Mouse (Mus musculus) forebrain, embryonic 15.5 days (tissue): ENCODE measurements around the gene Lrrc75b. TPM values are rescaled to one million over a fixed set of nuclear protein-coding genes. Genes with fewer than 3 reads are reported as not detected.

Experiments used
- ATAC-seq: fragments of 200-750 bp; cut with Nextera tagmentation; replicated peaks from 2 replicates; pipeline ENCODE4 v1.8.0; 2017; ENCODE audit warnings: mild to moderate bottlenecking, moderate TSS enrichment, moderate library complexity
- H3K27ac ChIP-seq: fragments of 300-500 bp; sonication (generic); replicated peaks from 2 replicates; pipeline ENCODE4 v1.5.1; 2015; ENCODE audit warnings: mild to moderate bottlenecking, inconsistent platforms
- H3K27me3 ChIP-seq: fragments of 300-500 bp; sonication (generic); 2 replicates; pipeline ENCODE4 v1.6.1; 2015; ENCODE audit warnings: inconsistent platforms
- H3K36me3 ChIP-seq: fragments of 300-500 bp; sonication (generic); 2 replicates; pipeline ENCODE4 v1.6.1; 2015; ENCODE audit warnings: mild to moderate bottlenecking, inconsistent platforms
- H3K4me1 ChIP-seq: fragments of 300-500 bp; sonication (generic); 2 replicates; pipeline ENCODE4 v1.6.1; 2015; ENCODE audit warnings: inconsistent platforms
- H3K4me2 ChIP-seq: fragments of 300-500 bp; sonication (generic); replicated peaks from 2 replicates; pipeline ENCODE4 v1.6.1; 2015; ENCODE audit warnings: mild to moderate bottlenecking, inconsistent platforms
- H3K4me3 ChIP-seq: fragments of 300-500 bp; sonication (generic); 2 replicates; pipeline ENCODE4 v1.5.1; 2015; ENCODE audit warnings: mild to moderate bottlenecking, inconsistent platforms
- H3K9ac ChIP-seq: fragments of 300-500 bp; sonication (generic); replicated peaks from 2 replicates; pipeline ENCODE4 v1.6.1; 2015; ENCODE audit warnings: mild to moderate bottlenecking, inconsistent platforms
- H3K9me3 ChIP-seq: fragments of 300-500 bp; sonication (generic); 2 replicates; pipeline ENCODE4 v1.6.1; 2016; ENCODE audit warnings: inconsistent platforms
- WGBS: fragments of 180-500 bp; shearing (Covaris S2); methylation state at CpG from one replicate; pipeline ENCODE4 v1.1.7; 2015; ENCODE audit warnings: mixed read lengths; 5-methylcytosine and 5-hydroxymethylcytosine counted together
- polyA plus RNA-seq: library from polyadenylated mRNA; unstranded; fragments of >200 nt; fragmentation: Nextera tagmentation; extraction: Ambion mirVana; gene quantifications from 2 replicates; pipeline ENCODE4 v1.2.1, GENCODE M21; 2015

Gene Lrrc75b
- polyA plus RNA-seq, 1 experiment from 2014 or later = 16.4 TPM

DNA sequence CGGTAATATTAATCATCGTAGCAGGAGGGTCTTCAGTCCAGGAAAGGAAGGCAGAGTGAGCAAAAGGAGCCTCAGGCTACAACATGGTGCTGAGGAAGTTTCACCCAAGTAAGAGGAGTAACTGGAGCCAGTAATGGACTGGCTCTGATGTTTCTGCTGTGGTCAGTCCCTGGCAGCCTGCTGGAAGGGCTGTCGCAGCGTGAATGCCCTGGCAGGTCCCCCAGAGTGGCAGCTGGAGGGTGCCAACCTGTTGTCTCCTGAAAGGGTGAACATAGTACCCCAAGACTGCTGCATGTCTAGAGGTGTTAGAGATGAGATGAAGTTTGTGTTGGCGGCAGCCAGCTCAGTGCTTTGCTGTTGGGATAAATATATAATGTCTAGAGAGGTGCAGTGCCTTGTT is 39.5 kb downstream of the Lrrc75b start:
- no peaks in the 10 kb centered on the region for H3K27me3 ChIP-seq
- H3K36me3 ChIP-seq = peaks cover 45% of the 10 kb centered on the region
- no peak for ATAC-seq
- H3K9ac ChIP-seq = no peak overlapping the region
- H3K9me3 ChIP-seq = no peaks in the 10 kb centered on the region
- H3K4me3 ChIP-seq = no peak overlapping the region
- H3K4me2 ChIP-seq = no peak overlapping the region
- WGBS = 92% methylated on average over 5 of the region's 5 CpGs
- H3K4me1 ChIP-seq = peaks cover 39% of the 10 kb centered on the region
- H3K27ac ChIP-seq = no peak overlapping the region

DNA sequence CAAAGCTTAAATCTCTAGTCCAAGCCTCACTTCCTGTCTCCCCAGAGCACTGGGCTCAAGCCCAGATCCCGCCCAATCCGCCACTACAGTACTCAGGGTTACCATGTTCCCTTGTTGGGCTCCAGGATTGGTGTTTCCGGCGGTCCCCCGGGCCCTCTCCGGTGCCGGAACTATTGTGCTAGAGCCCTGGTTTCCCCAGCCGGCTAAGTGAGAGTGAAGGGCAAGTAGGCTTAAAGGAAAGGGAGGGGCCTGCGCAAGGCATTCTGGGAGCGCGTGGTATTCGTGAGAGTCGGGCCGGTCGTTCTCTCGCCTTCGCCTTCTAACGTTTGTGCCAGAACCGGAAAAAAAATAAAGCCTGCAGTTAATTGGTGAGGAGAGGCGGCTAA is 42.4 kb downstream of the Lrrc75b start, which contains the start of gene Gucd1:
Gucd1 (minus strand) TSS at position 215 of the 386 bp plus-strand sequence.
- H3K9me3 ChIP-seq = no peaks in the 10 kb centered on the region
- WGBS = 0% methylated on average over 20 of the region's 20 CpGs
- H3K36me3 ChIP-seq = peaks cover 29% of the 10 kb centered on the region
- peak within 1 kb of the TSS; percentile 88 for H3K9ac ChIP-seq
- H3K27me3 ChIP-seq = no peaks in the 10 kb centered on the region
- peak; percentile 94 for ATAC-seq
- H3K4me3 ChIP-seq = peak within 1 kb of the TSS; percentile 87
- H3K4me2 ChIP-seq = peak within 1 kb of the TSS; percentile 75
- H3K4me1 ChIP-seq = peaks cover 39% of the 10 kb centered on the region
- H3K27ac ChIP-seq = peak within 1 kb of the TSS; percentile 97

DNA sequence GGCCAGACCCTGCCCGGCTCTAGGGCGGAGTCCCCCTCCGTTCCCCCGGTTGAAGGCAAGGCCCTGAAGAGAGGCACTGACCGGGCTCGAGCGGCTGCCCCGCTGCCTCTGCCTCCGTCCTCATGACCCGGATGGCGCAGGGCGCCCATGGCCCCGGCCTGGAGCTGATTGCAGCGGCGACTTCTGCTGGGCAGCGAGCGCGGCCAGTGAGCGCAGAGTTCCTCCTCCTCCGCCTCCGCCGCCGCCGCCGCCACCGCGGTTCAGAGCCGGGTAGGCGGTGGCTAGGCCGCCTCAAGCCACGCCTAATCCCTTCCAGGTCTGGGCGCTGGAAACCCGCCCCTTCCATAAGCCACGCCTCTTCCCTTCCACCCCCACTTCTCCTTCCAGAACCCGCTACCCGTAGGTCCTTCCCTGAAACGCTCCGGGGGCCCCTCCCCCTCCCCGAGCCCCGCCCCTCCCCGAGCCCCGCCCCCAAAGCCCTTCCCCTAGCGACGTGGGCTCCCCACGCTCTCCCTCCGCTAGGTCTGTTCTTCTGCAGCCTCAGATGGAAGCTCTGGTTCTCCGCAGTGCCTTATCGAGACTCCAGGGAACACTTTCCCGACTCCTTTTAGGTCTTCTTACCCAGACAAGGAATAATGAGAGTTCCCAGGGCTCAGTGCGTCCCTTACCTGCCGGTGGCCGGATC is 42.9 kb downstream of the Lrrc75b start, which contains the start of gene Snrpd3:
Snrpd3 (plus strand) TSS at position 479 of the 685 bp plus-strand sequence.
- Histone ChIP-seq H3K4me3 (peak within 1 kb of the TSS; percentile 87), H3K27ac (peak within 1 kb of the TSS; percentile 97), H3K9ac (peak within 1 kb of the TSS; percentile 88), H3K36me3 (peaks cover 25% of the 10 kb centered on the region), H3K27me3 (no peaks in the 10 kb centered on the region), H3K4me1 (peaks cover 39% of the 10 kb centered on the region), H3K9me3 (no peaks in the 10 kb centered on the region), H3K4me2 (peak within 1 kb of the TSS; percentile 75)
- ATAC-seq = peak; percentile 93
- WGBS = 1% methylated on average over 46 of the region's 52 CpGs

DNA sequence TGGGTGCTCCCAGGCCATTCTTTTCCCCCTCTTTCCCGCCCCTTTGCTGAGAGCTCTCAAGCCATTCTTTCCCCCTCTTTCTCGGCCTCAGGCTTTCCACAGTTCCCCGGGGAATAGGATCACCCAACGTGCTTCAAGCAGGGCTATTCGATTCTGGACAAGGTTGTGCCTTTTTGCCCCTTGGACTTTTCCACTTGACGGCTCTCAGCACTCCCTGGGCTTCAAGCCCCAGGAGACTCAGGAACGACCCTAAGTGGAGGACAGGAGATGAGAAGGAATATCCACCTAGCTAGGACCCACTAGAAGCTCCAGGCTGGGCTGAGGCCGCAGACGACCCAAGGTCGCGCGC is 43.4 kb downstream of the Lrrc75b start:
- H3K9ac ChIP-seq = peak overlapping the region; percentile 88
- under 1% methylated on average over 12 of the region's 12 CpGs for WGBS
- peaks cover 34% of the 10 kb centered on the region for H3K4me1 ChIP-seq
- H3K4me3 ChIP-seq = peak overlapping the region; percentile 87
- no peak for ATAC-seq
- H3K36me3 ChIP-seq = peaks cover 21% of the 10 kb centered on the region
- H3K4me2 ChIP-seq = peak overlapping the region; percentile 75
- no peaks in the 10 kb centered on the region for H3K27me3 ChIP-seq
- H3K9me3 ChIP-seq = no peaks in the 10 kb centered on the region
- peak overlapping the region; percentile 97 for H3K27ac ChIP-seq

DNA sequence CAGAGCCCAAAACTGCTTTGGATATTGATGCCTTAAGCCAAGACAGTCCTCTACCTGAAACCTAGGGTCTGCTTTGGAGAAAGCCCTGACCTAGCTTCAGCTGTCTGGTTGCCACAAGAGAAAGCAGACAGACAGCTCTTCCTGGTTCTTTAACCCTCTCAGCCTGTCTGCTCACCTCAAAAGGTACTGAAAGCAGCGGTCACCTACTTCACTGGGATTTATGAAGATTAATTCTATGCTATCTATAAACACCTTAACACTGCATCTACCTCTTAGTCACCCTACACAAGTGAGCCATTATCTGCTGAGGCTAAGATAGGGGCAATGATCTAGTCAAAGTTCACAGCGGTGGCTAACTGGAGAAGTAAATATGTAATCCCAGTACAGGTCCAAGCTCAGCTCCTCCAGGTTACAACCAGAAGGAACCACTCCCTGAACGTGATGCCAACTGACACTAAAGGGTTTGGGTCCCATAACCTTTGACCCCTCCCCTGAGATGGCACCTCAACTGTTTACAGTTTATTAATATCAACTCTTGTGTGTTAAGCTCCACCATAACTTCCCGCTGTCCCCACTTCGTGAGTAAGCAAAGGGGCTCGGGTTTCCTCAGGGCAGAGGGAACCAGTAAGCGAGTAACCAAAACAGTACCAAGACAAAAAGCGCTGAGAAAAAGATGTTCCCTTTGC is 43.9 kb downstream of the Lrrc75b start:
- H3K4me3 ChIP-seq = peak overlapping the region; percentile 87
- H3K9ac ChIP-seq = peak overlapping the region; percentile 88
- WGBS = 30% methylated on average over 8 of the region's 8 CpGs
- H3K9me3 ChIP-seq = no peaks in the 10 kb centered on the region
- H3K27ac ChIP-seq = peak overlapping the region; percentile 97; the same call in 1 of the 2 replicates
- H3K36me3 ChIP-seq = peaks cover 20% of the 10 kb centered on the region
- no peaks in the 10 kb centered on the region for H3K27me3 ChIP-seq
- ATAC-seq = no peak
- peak overlapping the region; percentile 75 for H3K4me2 ChIP-seq
- H3K4me1 ChIP-seq = peaks cover 31% of the 10 kb centered on the region

DNA sequence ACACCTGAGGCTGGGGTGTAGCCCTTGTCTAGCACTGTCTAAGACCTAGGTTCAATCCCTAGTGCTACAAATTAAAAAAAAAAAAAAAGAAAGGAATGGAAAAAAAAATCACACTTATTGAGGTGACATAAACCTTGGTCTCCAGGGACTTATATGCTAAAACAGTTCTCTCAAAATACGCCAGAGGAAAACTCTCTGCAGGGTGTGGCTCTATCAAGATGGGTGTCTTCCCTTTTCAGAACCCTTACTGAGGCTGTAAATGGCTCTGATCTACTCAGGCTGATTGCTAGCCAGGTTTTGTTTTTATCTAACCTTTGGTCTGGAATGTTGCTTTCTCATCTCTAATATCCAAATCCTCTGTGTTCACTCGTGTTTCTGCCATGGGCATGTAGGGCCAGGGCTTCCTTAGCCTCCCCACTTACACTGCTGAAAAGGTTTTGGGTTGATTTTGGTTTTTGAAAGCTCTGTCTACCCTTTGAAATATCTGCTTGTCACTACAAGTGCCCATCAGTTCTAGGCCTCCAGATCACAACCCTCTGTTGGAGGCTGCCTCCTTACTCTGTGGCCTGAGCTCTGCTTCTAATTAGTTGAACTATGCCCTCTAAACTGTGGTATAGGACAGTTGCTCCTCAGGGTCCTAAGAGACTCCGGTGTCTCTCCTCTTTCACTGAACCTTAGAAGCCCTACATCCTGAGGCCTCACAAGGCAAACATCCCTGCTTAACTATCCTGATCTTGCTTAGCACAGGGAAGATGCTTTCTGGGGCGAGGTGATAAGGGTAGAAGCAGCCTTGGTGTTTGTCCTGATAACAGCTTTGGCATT is 44.7 kb downstream of the Lrrc75b start:
- no peak overlapping the region for H3K9ac ChIP-seq
- H3K36me3 ChIP-seq = peaks cover 20% of the 10 kb centered on the region

DNA sequence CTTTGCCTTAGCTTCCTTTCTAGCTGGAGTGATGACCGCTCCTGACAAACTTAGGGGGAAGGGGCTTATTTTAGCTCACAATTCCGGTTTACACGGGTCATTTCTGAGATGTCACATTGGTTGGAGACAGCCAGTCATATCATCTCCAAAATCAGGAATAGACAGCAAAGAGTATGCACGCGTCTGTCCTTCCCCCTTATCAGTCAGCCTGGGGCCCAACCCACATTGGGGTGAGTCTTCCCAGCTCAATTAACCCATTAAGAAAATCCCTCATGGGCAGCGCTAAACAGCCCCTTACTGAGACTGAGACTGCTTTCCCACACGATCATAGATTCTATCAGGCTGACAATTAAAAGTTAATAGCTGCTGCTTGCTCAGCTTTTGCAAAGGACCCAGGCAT is 45.8 kb downstream of the Lrrc75b start:
- H3K4me3 ChIP-seq = no peak overlapping the region
- ATAC-seq = no peak
- H3K27ac ChIP-seq = no peak overlapping the region
- H3K4me2 ChIP-seq = no peak overlapping the region
- peaks cover 23% of the 10 kb centered on the region for H3K4me1 ChIP-seq
- 85% methylated on average over 7 of the region's 7 CpGs for WGBS
- H3K27me3 ChIP-seq = no peaks in the 10 kb centered on the region
- H3K9ac ChIP-seq = no peak overlapping the region
- no peaks in the 10 kb centered on the region for H3K9me3 ChIP-seq
- peaks cover 22% of the 10 kb centered on the region for H3K36me3 ChIP-seq

More for the DNA sequence above, 44.7 kb downstream of the Lrrc75b start:
- H3K27ac ChIP-seq = no peak overlapping the region
- WGBS = 83% methylated on average over 4 of the region's 4 CpGs
- H3K9me3 ChIP-seq = no peaks in the 10 kb centered on the region
- H3K27me3 ChIP-seq = no peaks in the 10 kb centered on the region
- ATAC-seq = no peak
- H3K4me2 ChIP-seq = no peak overlapping the region
- peaks cover 27% of the 10 kb centered on the region for H3K4me1 ChIP-seq
- H3K4me3 ChIP-seq = no peak overlapping the region

DNA sequence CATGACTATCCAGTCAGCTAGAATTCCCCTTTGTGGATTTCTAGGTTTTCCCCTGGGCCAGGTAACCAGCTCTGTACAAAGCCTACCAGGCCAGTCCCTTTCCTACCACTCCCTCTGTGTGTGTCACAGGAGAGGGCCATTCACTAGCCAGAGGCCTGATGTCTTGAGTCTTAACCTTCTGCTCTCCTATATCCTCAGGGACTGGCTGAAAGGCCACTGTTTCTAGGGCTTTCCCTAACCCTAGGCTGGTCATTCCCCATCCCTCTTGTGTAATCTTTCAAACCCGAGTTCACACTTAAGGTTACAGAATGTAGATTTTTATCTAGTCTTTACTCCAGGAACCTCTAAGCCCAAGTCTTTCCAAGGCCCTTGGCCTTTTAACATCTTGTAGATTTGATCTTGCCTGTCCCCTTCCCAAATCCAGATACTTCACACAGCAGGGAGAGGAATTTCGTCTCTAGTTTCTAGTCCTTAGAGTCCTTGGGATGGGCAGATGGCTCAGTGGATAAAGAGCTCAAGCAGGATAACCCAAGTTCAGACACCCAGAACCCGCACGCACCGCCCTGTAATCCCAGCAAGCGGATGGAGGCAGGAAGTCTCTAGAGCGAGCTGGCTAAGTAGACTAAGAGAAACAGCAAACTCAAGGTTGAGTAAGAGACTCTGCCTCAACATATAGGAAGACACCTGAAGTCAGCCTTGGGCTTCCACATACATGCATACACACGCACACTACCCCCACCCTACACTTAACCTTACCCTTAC is 46.6 kb downstream of the Lrrc75b start:
- Histone ChIP-seq H3K4me1 (peaks cover 14% of the 10 kb centered on the region), H3K27me3 (no peaks in the 10 kb centered on the region), H3K4me2 (no peak overlapping the region), H3K9me3 (no peaks in the 10 kb centered on the region), H3K36me3 (peaks cover 30% of the 10 kb centered on the region), H3K27ac (no peak overlapping the region), H3K9ac (no peak overlapping the region), H3K4me3 (no peak overlapping the region)
- 92% methylated on average over 8 of the region's 8 CpGs for WGBS
- ATAC-seq = no peak

DNA sequence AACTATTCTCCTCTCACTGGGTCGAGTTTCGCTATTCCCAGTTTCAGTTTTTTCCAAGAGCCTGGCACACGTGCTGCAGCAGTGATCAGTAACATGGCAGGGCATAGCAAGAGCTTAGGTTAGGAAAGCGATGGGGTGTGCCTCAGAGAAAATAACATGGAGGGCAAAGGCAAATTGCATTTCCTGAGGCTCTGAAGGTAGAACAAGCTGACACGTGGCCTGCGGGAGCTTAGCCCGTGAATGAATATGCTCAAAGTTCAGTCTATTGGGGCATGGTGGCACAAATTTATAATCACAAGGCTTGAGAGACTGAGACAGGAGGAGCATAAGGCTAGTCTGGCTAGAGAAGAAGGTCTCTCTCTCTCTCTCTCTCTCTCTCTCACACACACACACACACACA is 47.3 kb downstream of the Lrrc75b start:
- H3K4me1 ChIP-seq = peaks cover 13% of the 10 kb centered on the region
- no peak overlapping the region for H3K27ac ChIP-seq
- peaks cover 37% of the 10 kb centered on the region for H3K36me3 ChIP-seq
- ATAC-seq = no peak
- 93% methylated on average over 7 of the region's 7 CpGs for WGBS
- no peak overlapping the region for H3K4me2 ChIP-seq
- no peaks in the 10 kb centered on the region for H3K27me3 ChIP-seq
- H3K4me3 ChIP-seq = no peak overlapping the region
- H3K9me3 ChIP-seq = no peaks in the 10 kb centered on the region
- no peak overlapping the region for H3K9ac ChIP-seq

DNA sequence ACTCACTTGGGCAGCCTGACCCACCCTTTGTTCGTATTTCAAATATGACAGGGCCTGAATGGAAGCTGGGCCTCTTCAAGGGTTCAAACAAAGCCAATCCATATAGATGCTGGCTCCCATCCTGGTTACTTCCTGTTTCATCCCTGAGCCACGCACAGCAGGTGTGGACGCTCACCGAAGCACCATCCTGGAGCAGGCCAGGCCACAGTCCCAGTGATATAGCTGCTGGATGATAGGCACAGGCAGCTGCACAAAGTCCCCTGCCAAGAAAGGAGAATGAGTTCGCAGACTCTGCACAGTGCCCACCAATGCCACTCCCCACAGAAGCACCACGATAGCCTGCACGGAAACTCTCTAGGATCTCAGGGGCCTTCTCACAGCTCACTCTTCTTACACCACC is 48.2 kb downstream of the Lrrc75b start:
- no peaks in the 10 kb centered on the region for H3K9me3 ChIP-seq
- WGBS = 93% methylated on average over 7 of the region's 7 CpGs

DNA sequence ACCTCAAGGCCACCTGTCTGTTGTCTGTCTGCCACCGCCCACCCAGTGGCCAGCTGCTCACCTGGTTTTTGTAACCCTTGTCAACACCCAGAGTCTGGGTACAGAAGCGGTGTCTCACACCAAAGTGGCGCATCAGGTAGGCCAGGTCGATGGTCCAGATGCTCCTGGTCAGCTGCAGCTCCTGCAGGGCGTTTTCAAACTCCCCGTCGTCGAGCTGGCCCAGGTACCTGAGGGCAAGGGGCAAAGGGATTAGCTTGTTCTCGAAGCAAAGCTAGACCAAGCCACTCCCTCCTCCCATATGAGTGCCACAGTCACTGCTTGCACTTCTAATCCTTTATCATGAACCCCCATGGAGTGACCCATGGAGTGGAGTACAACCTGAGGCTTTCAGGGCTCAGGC is 49.1 kb downstream of the Lrrc75b start:
- WGBS = 91% methylated on average over 9 of the region's 9 CpGs
- Histone ChIP-seq H3K36me3 (peaks cover 51% of the 10 kb centered on the region), H3K4me2 (no peak overlapping the region), H3K4me3 (no peak overlapping the region), H3K4me1 (peaks cover 5% of the 10 kb centered on the region), H3K27ac (no peak overlapping the region), H3K9me3 (no peaks in the 10 kb centered on the region), H3K27me3 (no peaks in the 10 kb centered on the region), H3K9ac (no peak overlapping the region)
- ATAC-seq = no peak

More for the DNA sequence above, 48.2 kb downstream of the Lrrc75b start:
- no peaks in the 10 kb centered on the region for H3K27me3 ChIP-seq
- no peak overlapping the region for H3K4me2 ChIP-seq
- no peak for ATAC-seq
- H3K9ac ChIP-seq = no peak overlapping the region
- H3K4me3 ChIP-seq = no peak overlapping the region
- H3K36me3 ChIP-seq = peaks cover 45% of the 10 kb centered on the region
- peaks cover 13% of the 10 kb centered on the region for H3K4me1 ChIP-seq
- no peak overlapping the region for H3K27ac ChIP-seq
